Mouse (Mus musculus) neural tube, embryonic 15.5 days (tissue): ENCODE measurements around the gene Olfr784. TPM values are rescaled to one million over a fixed set of nuclear protein-coding genes. Genes with fewer than 3 reads are reported as not detected.
"Not testable (repeated sequence)": the region's sequence is repeated elsewhere in the genome, so short reads cannot be mapped to it uniquely, and the experiment has no call there.

Experiments
- ATAC-seq: fragments of 200-750 bp; cut with Nextera tagmentation; 2 replicates; pipeline ENCODE4 v1.8.0; 2017; ENCODE audit warnings: mild to moderate bottlenecking, moderate TSS enrichment, moderate library complexity; ENCODE audit not compliant: low FRiP score
- H3K27ac ChIP-seq: fragments of 300-500 bp; sonication (generic); replicated peaks from 2 replicates; pipeline ENCODE4 v1.5.1; 2015; ENCODE audit warnings: mild to moderate bottlenecking, inconsistent platforms
- H3K27me3 ChIP-seq: fragments of 300-500 bp; sonication (generic); replicated peaks from 2 replicates; pipeline ENCODE4 v1.6.1; 2015; ENCODE audit warnings: inconsistent platforms
- H3K36me3 ChIP-seq: fragments of 300-500 bp; sonication (generic); 2 replicates; pipeline ENCODE4 v1.6.1; 2015; ENCODE audit warnings: inconsistent platforms
- H3K4me1 ChIP-seq: fragments of 300-500 bp; sonication (generic); 2 replicates; pipeline ENCODE4 v1.6.1; 2015; ENCODE audit warnings: inconsistent platforms
- H3K4me2 ChIP-seq: fragments of 300-500 bp; sonication (generic); 2 replicates; pipeline ENCODE4 v1.6.1; 2015; ENCODE audit warnings: inconsistent platforms, mild to moderate bottlenecking, moderate library complexity
- H3K4me3 ChIP-seq: fragments of 300-500 bp; sonication (generic); replicated peaks from 2 replicates; pipeline ENCODE4 v1.5.1; 2015; ENCODE audit warnings: mild to moderate bottlenecking, inconsistent platforms
- H3K9ac ChIP-seq: fragments of 300-500 bp; sonication (generic); replicated peaks from 2 replicates; pipeline ENCODE4 v1.6.1; 2015; ENCODE audit warnings: mild to moderate bottlenecking, inconsistent platforms
- H3K9me3 ChIP-seq: fragments of 300-500 bp; sonication (generic); replicated peaks from 2 replicates; pipeline ENCODE4 v1.6.1; 2016; ENCODE audit warnings: inconsistent platforms
- WGBS: fragments of 180-500 bp; shearing (Covaris S2); methylation state at CpG from one replicate; pipeline ENCODE4 v1.1.7; 2015; ENCODE audit warnings: mixed read lengths; 5-methylcytosine and 5-hydroxymethylcytosine counted together
- polyA plus RNA-seq: library from polyadenylated mRNA; unstranded; fragments of >200 nt; fragmentation: Nextera tagmentation; extraction: Ambion mirVana; gene quantifications from 2 replicates; pipeline ENCODE4 v1.2.1, GENCODE M21; 2015

The Olfr784 gene
- 0.14 TPM in 2 replicates for polyA plus RNA-seq

GRCm38 (mm10) chr10:129383783-129384182, at the start of gene Olfr784:
Gene Olfr784, plus strand, starts transcription at chr10:129384083.
- Histone ChIP-seq H3K4me1 (no peaks in the 10 kb centered on the region), H3K4me3 (no peak within 1 kb of the TSS), H3K4me2 (no peak within 1 kb of the TSS), H3K36me3 (no peaks in the 10 kb centered on the region), H3K27me3 (no peaks in the 10 kb centered on the region), H3K27ac (no peak within 1 kb of the TSS), H3K9me3 (no peaks in the 10 kb centered on the region), H3K9ac (no peak within 1 kb of the TSS)
- ATAC-seq = no peak

- Histone ChIP-seq H3K27ac (no peak within 1 kb of the TSS), H3K36me3 (no peaks in the 10 kb centered on the region), H3K27me3 (no peaks in the 10 kb centered on the region), H3K4me3 (no peak within 1 kb of the TSS), H3K9me3 (no peaks in the 10 kb centered on the region), H3K9ac (no peak within 1 kb of the TSS), H3K4me2 (no peak within 1 kb of the TSS), H3K4me1 (no peaks in the 10 kb centered on the region)
- 78% methylated on average over 3 of the region's 3 CpGs for WGBS
- ATAC-seq = no peak
Measured at GRCm38 (mm10) chr10:129348550-129348949, 35.3 kb upstream of the Olfr784 start, which contains the start of gene Olfr782. Gene Olfr782, plus strand, starts transcription at chr10:129348850.

GRCm38 (mm10) chr10:129352475-129352874, 31.4 kb upstream of the Olfr784 start:
- H3K4me1 ChIP-seq, ATAC-seq, H3K9me3 ChIP-seq, H3K27ac ChIP-seq, H3K4me3 ChIP-seq, H3K4me2 ChIP-seq, H3K9ac ChIP-seq, H3K36me3 ChIP-seq, H3K27me3 ChIP-seq: not testable (repeated sequence)
- WGBS = 60% methylated on average over 2 of the region's 2 CpGs

GRCm38 (mm10) chr10:129356496-129356895, 27.4 kb upstream of the Olfr784 start:
- WGBS = 90% methylated on average over 4 of the region's 4 CpGs
- H3K36me3 ChIP-seq, H3K4me2 ChIP-seq: not testable (repeated sequence)

GRCm38 (mm10) chr10:129357307-129357706, 26.6 kb upstream of the Olfr784 start:
- no peak for ATAC-seq
- 82% methylated on average over 5 of the region's 5 CpGs for WGBS

More at GRCm38 (mm10) chr10:129356496-129356895, 27.4 kb upstream of the Olfr784 start:
- not testable (repeated sequence) for H3K27ac ChIP-seq, H3K27me3 ChIP-seq, H3K9me3 ChIP-seq, ATAC-seq, H3K4me1 ChIP-seq, H3K4me3 ChIP-seq, H3K9ac ChIP-seq

GRCm38 (mm10) chr10:129374051-129374450, 9.8 kb upstream of the Olfr784 start:
- H3K4me3 ChIP-seq, H3K4me1 ChIP-seq, H3K9ac ChIP-seq, ATAC-seq, H3K4me2 ChIP-seq, H3K27me3 ChIP-seq, H3K27ac ChIP-seq, H3K36me3 ChIP-seq, H3K9me3 ChIP-seq: not testable (repeated sequence)
- 93% methylated on average over 5 of the region's 5 CpGs for WGBS

More at GRCm38 (mm10) chr10:129357307-129357706, 26.6 kb upstream of the Olfr784 start:
- H3K27ac ChIP-seq = no peak overlapping the region
- no peak overlapping the region for H3K4me3 ChIP-seq
- no peaks in the 10 kb centered on the region for H3K27me3 ChIP-seq
- no peak overlapping the region for H3K4me2 ChIP-seq
- H3K4me1 ChIP-seq = no peaks in the 10 kb centered on the region
- H3K9me3 ChIP-seq = no peaks in the 10 kb centered on the region; the same call in 1 of the 2 replicates
- no peak overlapping the region for H3K9ac ChIP-seq
- H3K36me3 ChIP-seq = no peaks in the 10 kb centered on the region

- 45% methylated on average over 5 of the region's 5 CpGs for WGBS
- no peaks in the 10 kb centered on the region for H3K4me1 ChIP-seq
- H3K9ac ChIP-seq = no peak overlapping the region
- no peak overlapping the region for H3K27ac ChIP-seq
- H3K27me3 ChIP-seq = no peaks in the 10 kb centered on the region
- H3K36me3 ChIP-seq = no peaks in the 10 kb centered on the region
- H3K4me2 ChIP-seq = no peak overlapping the region
- no peak for ATAC-seq
- H3K4me3 ChIP-seq = no peak overlapping the region
- no peaks in the 10 kb centered on the region for H3K9me3 ChIP-seq
Measured at GRCm38 (mm10) chr10:129400892-129401291, 17.0 kb downstream of the Olfr784 start.

- H3K9ac ChIP-seq = no peak within 1 kb of the TSS
- no peaks in the 10 kb centered on the region for H3K36me3 ChIP-seq
- no peaks in the 10 kb centered on the region for H3K27me3 ChIP-seq
- H3K4me2 ChIP-seq = no peak within 1 kb of the TSS
- no peak within 1 kb of the TSS for H3K27ac ChIP-seq
- no peaks in the 10 kb centered on the region for H3K4me1 ChIP-seq
- no peaks in the 10 kb centered on the region for H3K9me3 ChIP-seq
- ATAC-seq = no peak
- WGBS = 82% methylated on average over 2 of the region's 2 CpGs
- H3K4me3 ChIP-seq = no peak within 1 kb of the TSS
Measured at GRCm38 (mm10) chr10:129405126-129405525, 21.2 kb downstream of the Olfr784 start, which contains the start of gene Olfr785. Gene Olfr785, plus strand, starts transcription at chr10:129405426.

GRCm38 (mm10) chr10:129427006-129427405, 43.1 kb downstream of the Olfr784 start, which contains the start of gene Olfr786:
Gene Olfr786, plus strand, starts transcription at chr10:129427306.
- no peaks in the 10 kb centered on the region for H3K4me1 ChIP-seq
- H3K4me3 ChIP-seq = no peak within 1 kb of the TSS
- no peaks in the 10 kb centered on the region for H3K36me3 ChIP-seq
- no peaks in the 10 kb centered on the region for H3K27me3 ChIP-seq
- no peak within 1 kb of the TSS for H3K27ac ChIP-seq
- H3K4me2 ChIP-seq = no peak within 1 kb of the TSS
- H3K9me3 ChIP-seq = no peaks in the 10 kb centered on the region
- no peak within 1 kb of the TSS for H3K9ac ChIP-seq
- ATAC-seq = no peak

Other genes starting within 250 kb of the Olfr784 start
- not detected in 2 replicates for gene Olfr770, start 245.1 kb upstream of the Olfr784 start, polyA plus RNA-seq
- gene Olfr771, start 219.3 kb upstream of the Olfr784 start, polyA plus RNA-seq = not detected in 2 replicates
- not detected in 2 replicates for gene Olfr772, start 206.2 kb upstream of the Olfr784 start, polyA plus RNA-seq
- gene Olfr773, start 196.7 kb upstream of the Olfr784 start, polyA plus RNA-seq = not detected in 2 replicates
- not detected in 2 replicates for gene Olfr774, start 147.9 kb upstream of the Olfr784 start, polyA plus RNA-seq
- not detected in 2 replicates for gene Olfr775, start 135.7 kb upstream of the Olfr784 start, polyA plus RNA-seq
- gene Olfr776, start 125.0 kb upstream of the Olfr784 start, polyA plus RNA-seq = not detected in 2 replicates
- not detected in 2 replicates for gene Olfr777, start 112.6 kb upstream of the Olfr784 start, polyA plus RNA-seq
- gene Olfr780, start 66.0 kb upstream of the Olfr784 start, polyA plus RNA-seq = not detected in 2 replicates
- not detected in 2 replicates for gene Olfr781, start 55.2 kb upstream of the Olfr784 start, polyA plus RNA-seq
- not detected in 2 replicates for gene Olfr782, start 35.2 kb upstream of the Olfr784 start, polyA plus RNA-seq
- not detected in 2 replicates for gene Olfr785, start 21.3 kb downstream of the Olfr784 start, polyA plus RNA-seq
- gene Olfr786, start 43.2 kb downstream of the Olfr784 start, polyA plus RNA-seq = not detected in 2 replicates
- not detected in 2 replicates for gene Olfr787, start 77.8 kb downstream of the Olfr784 start, polyA plus RNA-seq
- not detected in 2 replicates for gene Olfr788, start 86.9 kb downstream of the Olfr784 start, polyA plus RNA-seq
- not detected in 2 replicates for gene Olfr789, start 100.7 kb downstream of the Olfr784 start, polyA plus RNA-seq
- not detected in 2 replicates for gene Olfr790, start 114.4 kb downstream of the Olfr784 start, polyA plus RNA-seq
- gene Olfr791, start 137.7 kb downstream of the Olfr784 start, polyA plus RNA-seq = not detected in 2 replicates
- not detected in 2 replicates for gene Olfr792, start 155.1 kb downstream of the Olfr784 start, polyA plus RNA-seq
- gene Olfr794, start 183.6 kb downstream of the Olfr784 start, polyA plus RNA-seq = not detected in 2 replicates
- not detected in 2 replicates for gene Olfr796, start 228.5 kb downstream of the Olfr784 start, polyA plus RNA-seq
- not detected in 2 replicates for gene Olfr798, start 243.9 kb downstream of the Olfr784 start, polyA plus RNA-seq